Mouse (Mus musculus): ENCODE results near the gene Gal. TPM values are rescaled to one million over a fixed set of nuclear protein-coding genes. Genes with fewer than 3 reads are reported as not detected.

Gal gene
- polyA plus RNA-seq, 1 experiment from 2014 or later = 10.5 TPM

DNA sequence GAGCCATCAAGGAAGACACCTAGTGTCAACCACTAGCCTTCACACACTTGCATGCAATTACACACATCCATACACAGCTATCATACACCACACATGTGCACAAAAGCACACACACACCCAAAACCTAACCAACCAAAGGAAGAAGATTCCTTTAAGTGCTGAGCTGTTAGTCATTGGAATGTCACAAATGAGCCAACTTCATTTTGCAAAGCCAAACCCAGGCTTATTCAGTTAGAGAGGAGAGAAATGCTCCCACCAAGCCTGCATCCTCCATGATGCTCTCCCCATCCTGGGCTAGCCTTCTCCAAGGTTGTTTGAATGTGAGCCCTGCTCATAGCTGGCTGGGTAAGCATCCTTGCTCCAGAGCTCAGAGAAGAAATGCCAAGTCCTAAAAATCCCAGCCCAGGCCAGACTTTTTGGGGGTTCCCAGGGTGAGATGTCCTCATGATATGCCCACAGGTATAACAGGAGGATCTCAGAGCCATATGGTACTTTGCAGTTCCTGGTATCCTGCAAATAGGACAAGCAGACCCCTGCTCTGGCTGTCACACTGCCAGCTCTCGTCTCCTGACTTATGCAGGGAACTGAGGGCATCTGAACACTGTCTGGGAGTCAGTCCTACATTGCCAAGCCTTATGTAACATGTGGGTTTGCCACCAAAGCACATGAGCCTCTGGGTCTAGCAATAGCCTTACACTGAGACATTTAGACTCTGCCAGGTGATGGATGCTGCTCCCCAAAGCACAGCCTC is 8.6 kb downstream of the Gal start:
- WGBS = 66% methylated on average over 1 of the region's 1 CpGs
- H3K27me3 ChIP-seq = no peaks in the 10 kb centered on the region
- H3K4me2 ChIP-seq (replicated peaks) = no peak overlapping the region
- no peak overlapping the region for H3K4me3 ChIP-seq
- 0 out of 2 replicates have a peak, but pooled peaks cover 6% of the 10 kb centered on the region for H3K9me3 ChIP-seq
- ATAC-seq (ENCODE audit: insufficient number of reproducible peaks, insufficient read depth, low FRiP score, low TSS enrichment) = no peak
- no peak overlapping the region for H3K9ac ChIP-seq
- no peaks in the 10 kb centered on the region for H3K36me3 ChIP-seq
- no peaks in the 10 kb centered on the region for H3K4me1 ChIP-seq
- H3K27ac ChIP-seq = no peak overlapping the region

DNA sequence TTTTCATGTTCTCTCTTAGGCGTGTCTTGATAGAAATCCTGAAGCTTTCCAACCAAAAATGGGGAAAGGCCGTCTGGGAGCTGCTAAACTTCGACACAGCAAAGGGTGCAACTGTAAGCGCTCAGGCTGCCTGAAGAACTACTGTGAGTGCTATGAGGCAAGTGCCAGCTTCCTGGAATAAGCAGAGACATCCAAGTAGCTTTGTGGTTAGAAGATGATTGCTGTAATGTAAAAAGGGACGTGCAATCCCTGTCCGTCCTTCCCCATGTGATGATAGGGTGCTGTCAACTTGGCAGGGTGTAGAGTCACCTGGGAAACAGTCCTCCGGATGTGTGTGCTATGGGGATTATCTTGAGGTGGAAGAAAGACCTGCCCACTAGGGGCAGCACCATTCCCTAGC is 10.3 kb downstream of the Gal start:
- Histone ChIP-seq H3K27me3 (no peaks in the 10 kb centered on the region), H3K4me3 (no peak overlapping the region), H3K4me2 (replicated peaks) (no peak overlapping the region), H3K27ac (no peak overlapping the region), H3K9ac (no peak overlapping the region), H3K4me1 (no peaks in the 10 kb centered on the region), H3K9me3 (0 out of 2 replicates have a peak, but pooled peaks cover 6% of the 10 kb centered on the region), H3K36me3 (no peaks in the 10 kb centered on the region)
- 74% methylated on average over 7 of the region's 7 CpGs for WGBS
- ATAC-seq (ENCODE audit: insufficient number of reproducible peaks, insufficient read depth, low FRiP score, low TSS enrichment) = no peak

DNA sequence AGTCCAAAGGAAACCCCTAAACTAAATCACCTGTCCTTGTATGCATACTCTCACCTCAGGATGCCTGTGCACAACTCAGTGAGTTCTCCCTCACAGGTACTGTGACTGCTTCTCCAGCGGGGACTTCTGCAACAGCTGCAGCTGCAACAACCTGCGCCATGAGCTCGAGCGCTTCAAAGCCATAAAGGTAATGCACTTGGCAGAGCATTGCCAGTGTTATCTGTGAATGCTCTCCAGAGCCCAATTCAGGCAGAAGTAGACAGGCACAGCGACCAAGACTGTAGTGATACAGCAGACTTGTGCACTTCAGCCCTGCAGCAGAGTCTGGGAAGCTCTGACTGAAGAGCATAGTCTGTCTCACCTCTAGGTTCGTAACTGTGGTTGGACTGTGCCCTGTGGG is 12.0 kb downstream of the Gal start:
- WGBS = 83% methylated on average over 6 of the region's 6 CpGs
- H3K4me2 ChIP-seq (replicated peaks) = no peak overlapping the region
- ATAC-seq (ENCODE audit: insufficient number of reproducible peaks, insufficient read depth, low FRiP score, low TSS enrichment) = no peak

GRCm38 (mm10) chr19:3401943-3402342 is 12.4 kb downstream of the Gal start:
- Histone ChIP-seq H3K9me3 (0 out of 2 replicates have a peak, but pooled peaks cover 6% of the 10 kb centered on the region), H3K27me3 (no peaks in the 10 kb centered on the region), H3K4me1 (no peaks in the 10 kb centered on the region), H3K4me3 (no peak overlapping the region), H3K36me3 (no peaks in the 10 kb centered on the region), H3K27ac (no peak overlapping the region), H3K9ac (no peak overlapping the region), H3K4me2 (replicated peaks) (no peak overlapping the region)
- no peak for ATAC-seq (ENCODE audit: insufficient number of reproducible peaks, insufficient read depth, low FRiP score, low TSS enrichment)
- WGBS = 56% methylated on average over 7 of the region's 7 CpGs

More for the DNA sequence above, 12.0 kb downstream of the Gal start:
- Histone ChIP-seq H3K36me3 (no peaks in the 10 kb centered on the region), H3K9me3 (0 out of 2 replicates have a peak, but pooled peaks cover 6% of the 10 kb centered on the region), H3K27me3 (no peaks in the 10 kb centered on the region), H3K4me1 (no peaks in the 10 kb centered on the region), H3K4me3 (no peak overlapping the region), H3K27ac (no peak overlapping the region), H3K9ac (no peak overlapping the region)

- no peaks in the 10 kb centered on the region for H3K4me1 ChIP-seq
- no peak overlapping the region for H3K27ac ChIP-seq
- no peak overlapping the region for H3K4me2 ChIP-seq (replicated peaks)
- ATAC-seq (ENCODE audit: insufficient number of reproducible peaks, insufficient read depth, low FRiP score, low TSS enrichment) = no peak
- no peaks in the 10 kb centered on the region for H3K36me3 ChIP-seq
- H3K4me3 ChIP-seq = no peak overlapping the region
- no peak overlapping the region for H3K9ac ChIP-seq
- H3K9me3 ChIP-seq = 0 out of 2 replicates have a peak, but pooled peaks cover 6% of the 10 kb centered on the region
- 87% methylated on average over 7 of the region's 7 CpGs for WGBS
- H3K27me3 ChIP-seq = no peaks in the 10 kb centered on the region
Observed at GRCm38 (mm10) chr19:3401504-3401903, 12.8 kb downstream of the Gal start.

DNA sequence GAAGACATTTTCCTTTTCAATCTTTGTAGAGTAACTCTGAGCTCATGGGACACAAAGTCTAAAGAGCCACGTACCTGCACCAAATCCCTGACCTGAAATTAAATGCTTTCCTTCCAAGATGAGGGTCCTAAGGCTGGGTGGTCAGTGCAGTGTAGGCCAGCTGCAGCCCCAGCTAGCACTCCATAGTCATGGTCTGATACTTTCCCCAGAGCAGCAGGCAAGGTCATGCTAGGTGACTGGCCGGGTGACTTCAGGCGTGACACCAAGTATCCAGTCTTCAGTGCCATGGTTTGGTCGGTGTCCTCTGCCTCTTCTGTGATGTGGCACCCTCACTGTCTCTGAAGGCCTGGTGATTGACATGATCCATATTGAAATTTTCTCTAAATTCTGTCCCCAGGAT is 14.3 kb downstream of the Gal start:
- 86% methylated on average over 4 of the region's 4 CpGs for WGBS
- no peak for ATAC-seq (ENCODE audit: insufficient number of reproducible peaks, insufficient read depth, low FRiP score, low TSS enrichment)
- no peaks in the 10 kb centered on the region for H3K36me3 ChIP-seq
- H3K4me3 ChIP-seq = no peak overlapping the region
- H3K27ac ChIP-seq = no peak overlapping the region
- 0 out of 2 replicates have a peak, but pooled peaks cover 6% of the 10 kb centered on the region for H3K9me3 ChIP-seq
- H3K4me1 ChIP-seq = no peaks in the 10 kb centered on the region
- H3K9ac ChIP-seq = no peak overlapping the region
- no peak overlapping the region for H3K4me2 ChIP-seq (replicated peaks)
- no peaks in the 10 kb centered on the region for H3K27me3 ChIP-seq

DNA sequence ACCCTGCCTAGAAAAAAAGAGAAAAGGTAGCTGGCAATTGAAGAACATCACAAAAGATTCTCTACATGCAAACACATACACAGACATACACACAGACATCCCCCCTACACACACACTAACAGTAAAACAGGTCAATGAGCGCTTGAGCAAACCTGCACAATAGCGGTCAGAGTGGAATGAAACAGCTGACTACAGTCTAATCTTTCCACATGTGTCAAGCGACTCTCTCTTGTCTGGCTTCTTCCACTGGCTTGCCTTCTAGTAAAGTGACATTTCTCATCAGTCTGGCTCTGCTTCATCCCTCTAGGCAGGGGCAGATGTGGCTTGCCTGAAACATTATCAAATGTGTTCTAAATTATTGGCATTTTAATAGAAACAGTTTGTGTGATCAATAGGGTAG is 20.1 kb downstream of the Gal start:
- H3K27me3 ChIP-seq = no peaks in the 10 kb centered on the region
- 76% methylated on average over 3 of the region's 3 CpGs for WGBS
- H3K27ac ChIP-seq = no peak overlapping the region
- H3K9ac ChIP-seq = no peak overlapping the region
- H3K36me3 ChIP-seq = no peaks in the 10 kb centered on the region
- no peak for ATAC-seq (ENCODE audit: insufficient number of reproducible peaks, insufficient read depth, low FRiP score, low TSS enrichment)
- H3K4me1 ChIP-seq = 0 out of 2 replicates have a peak, but pooled peaks cover 1% of the 10 kb centered on the region
- no peak overlapping the region for H3K4me3 ChIP-seq
- H3K9me3 ChIP-seq = 0 out of 2 replicates have a peak, but pooled peaks cover 3% of the 10 kb centered on the region
- no peak overlapping the region for H3K4me2 ChIP-seq (replicated peaks)

DNA sequence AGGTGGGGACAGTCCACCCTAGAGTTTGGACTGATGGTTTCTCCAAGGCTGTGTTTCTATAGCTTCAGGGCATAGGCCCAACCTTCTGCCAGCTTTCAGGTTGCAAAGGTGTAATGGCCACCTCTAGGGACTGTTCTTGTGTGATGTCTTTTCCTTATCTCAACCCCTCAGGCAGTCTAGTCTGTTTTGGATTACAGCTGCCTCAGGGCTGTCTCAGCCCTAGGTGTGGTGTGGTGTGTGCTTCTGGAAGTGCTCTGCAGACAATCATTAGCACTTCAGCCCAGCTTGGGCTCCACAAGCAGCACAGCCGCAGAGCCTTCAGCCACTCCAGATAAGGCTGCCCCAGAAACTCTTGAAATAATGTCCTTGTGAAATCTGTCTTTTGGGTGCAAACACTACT is 22.0 kb downstream of the Gal start:
- ATAC-seq (ENCODE audit: insufficient number of reproducible peaks, insufficient read depth, low FRiP score, low TSS enrichment) = no peak
- no peak overlapping the region for H3K4me3 ChIP-seq
- H3K4me1 ChIP-seq = 0 out of 2 replicates have a peak, but pooled peaks cover 8% of the 10 kb centered on the region
- 0 out of 2 replicates have a peak, but pooled peaks cover 3% of the 10 kb centered on the region for H3K9me3 ChIP-seq
- no peaks in the 10 kb centered on the region for H3K27me3 ChIP-seq
- H3K9ac ChIP-seq = no peak overlapping the region
- no peak overlapping the region for H3K4me2 ChIP-seq (replicated peaks)
- WGBS = 96% methylated on average over 1 of the region's 1 CpGs
- no peaks in the 10 kb centered on the region for H3K36me3 ChIP-seq
- no peak overlapping the region for H3K27ac ChIP-seq

DNA sequence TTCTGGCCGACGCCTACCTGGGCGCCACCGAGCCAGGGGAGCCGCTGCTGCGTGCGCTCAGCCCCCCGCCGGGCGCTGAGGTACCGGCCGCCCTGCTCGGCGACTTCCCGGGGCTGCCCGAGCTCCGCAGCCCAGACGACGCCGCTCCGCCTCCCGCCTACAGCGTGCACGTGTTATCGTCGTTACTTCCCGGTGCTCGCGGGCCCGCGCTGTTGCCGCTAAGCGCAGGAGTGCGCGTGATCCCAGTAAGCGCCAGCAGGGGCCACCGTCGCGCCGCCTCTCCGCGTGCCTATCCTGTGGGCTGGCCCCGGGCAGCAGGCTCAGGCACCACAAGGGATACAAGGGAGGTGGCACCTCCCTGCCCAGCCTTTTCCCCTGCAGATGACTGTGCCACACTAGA is 25.3 kb downstream of the Gal start:
- H3K27ac ChIP-seq = no peak overlapping the region; the same call in 1 of the 2 replicates
- under 1% methylated on average over 42 of the region's 43 CpGs for WGBS
- peak overlapping the region; percentile 82 for H3K4me2 ChIP-seq (replicated peaks)
- no peaks in the 10 kb centered on the region for H3K27me3 ChIP-seq
- H3K9me3 ChIP-seq = 0 out of 2 replicates have a peak, but pooled peaks cover 3% of the 10 kb centered on the region
- H3K9ac ChIP-seq = peak overlapping the region; percentile 54
- peak overlapping the region; percentile 42 for H3K4me3 ChIP-seq
- H3K4me1 ChIP-seq = 0 out of 2 replicates have a peak, but pooled peaks cover 8% of the 10 kb centered on the region
- peak; percentile 86 for ATAC-seq (ENCODE audit: insufficient number of reproducible peaks, insufficient read depth, low FRiP score, low TSS enrichment)
- H3K36me3 ChIP-seq = no peaks in the 10 kb centered on the region

DNA sequence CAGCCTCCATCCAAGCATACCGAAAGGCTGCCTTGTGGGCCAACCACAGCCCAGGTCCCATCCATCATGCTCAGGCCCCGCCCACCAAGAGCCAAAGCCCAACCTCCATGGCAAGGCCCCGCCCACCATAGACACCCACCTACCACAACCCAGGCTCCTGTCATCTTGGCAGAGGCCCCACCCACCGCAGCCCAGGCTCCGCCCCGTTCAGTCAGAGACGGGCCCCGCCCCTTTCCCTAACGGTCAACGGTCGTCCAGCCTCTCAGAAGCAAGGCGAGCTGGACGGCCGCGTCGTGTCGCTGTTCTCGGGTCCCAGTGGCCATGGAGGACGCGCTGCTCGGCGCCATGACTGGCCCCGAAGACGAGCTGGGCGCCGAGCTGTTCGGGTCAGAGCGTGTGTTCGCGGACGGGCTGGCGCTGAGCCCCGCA is 25.7 kb downstream of the Gal start, which contains the start of gene Tesmin:
Gene Tesmin (plus strand): TSS at position 229 of the 429 bp plus-strand sequence.
- peak; percentile 72 for ATAC-seq (ENCODE audit: insufficient number of reproducible peaks, insufficient read depth, low FRiP score, low TSS enrichment)
- Histone ChIP-seq H3K4me2 (replicated peaks) (peak within 1 kb of the TSS; percentile 82), H3K4me1 (0 out of 2 replicates have a peak, but pooled peaks cover 8% of the 10 kb centered on the region), H3K36me3 (no peaks in the 10 kb centered on the region), H3K27ac (no peak within 1 kb of the TSS; the same call in 1 of the 2 replicates), H3K4me3 (peak within 1 kb of the TSS; percentile 42), H3K9ac (peak within 1 kb of the TSS; percentile 54), H3K9me3 (0 out of 2 replicates have a peak, but pooled peaks cover 3% of the 10 kb centered on the region), H3K27me3 (no peaks in the 10 kb centered on the region)
- WGBS = 4% methylated on average over 33 of the region's 33 CpGs

- no peak overlapping the region for H3K27ac ChIP-seq
- H3K9ac ChIP-seq = no peak overlapping the region
- no peak overlapping the region for H3K4me2 ChIP-seq (replicated peaks)
- H3K4me3 ChIP-seq = no peak overlapping the region
- no peaks in the 10 kb centered on the region for H3K36me3 ChIP-seq
- H3K9me3 ChIP-seq = 0 out of 2 replicates have a peak, but pooled peaks cover 3% of the 10 kb centered on the region
- 0 out of 2 replicates have a peak, but pooled peaks cover 8% of the 10 kb centered on the region for H3K4me1 ChIP-seq
- H3K27me3 ChIP-seq = no peaks in the 10 kb centered on the region
- 75% methylated on average over 6 of the region's 6 CpGs for WGBS
- ATAC-seq (ENCODE audit: insufficient number of reproducible peaks, insufficient read depth, low FRiP score, low TSS enrichment) = no peak
Observed at GRCm38 (mm10) chr19:3388061-3388460, 26.3 kb downstream of the Gal start.

DNA sequence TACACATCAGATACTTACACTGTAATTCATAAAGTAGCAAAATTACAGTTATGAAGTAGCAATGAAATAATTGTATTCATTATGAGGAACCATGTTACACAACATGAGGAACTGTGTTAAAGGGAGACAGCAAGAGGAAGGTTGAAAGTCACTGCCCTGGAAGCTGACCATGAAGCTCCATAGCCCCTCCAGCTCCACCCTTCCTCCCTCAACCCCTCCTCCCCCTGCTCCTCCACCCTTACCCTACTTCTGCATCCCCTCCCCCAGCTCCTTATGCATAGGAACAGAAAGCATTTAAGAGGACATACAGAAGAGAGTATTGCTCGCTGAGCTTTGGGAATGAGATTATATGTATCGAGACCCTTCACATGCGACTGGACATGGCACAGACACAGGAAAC is 35.7 kb downstream of the Gal start:
- no peak overlapping the region for H3K4me2 ChIP-seq (replicated peaks)
- ATAC-seq (ENCODE audit: insufficient number of reproducible peaks, insufficient read depth, low FRiP score, low TSS enrichment) = no peak
- WGBS = 87% methylated on average over 3 of the region's 3 CpGs

More for the DNA sequence above, 35.7 kb downstream of the Gal start:
- no peaks in the 10 kb centered on the region for H3K27me3 ChIP-seq
- no peak overlapping the region for H3K27ac ChIP-seq
- H3K9ac ChIP-seq = no peak overlapping the region
- no peaks in the 10 kb centered on the region for H3K4me1 ChIP-seq
- H3K9me3 ChIP-seq = no peaks in the 10 kb centered on the region
- no peak overlapping the region for H3K4me3 ChIP-seq
- H3K36me3 ChIP-seq = peaks cover 3% of the 10 kb centered on the region; the same call in 1 of the 2 replicates

All from embryonic facial prominence, embryonic 12.5 days (tissue).